Mouse (Mus musculus) midbrain, embryonic 10.5 days (tissue): ENCODE results near the gene Gm45618. TPM values are rescaled to one million over a fixed set of nuclear protein-coding genes. Genes with fewer than 3 reads are reported as not detected.

Source experiments
- DNase-seq: peaks from one replicate; pipeline ENCODE4 v3.0.0-alpha.2; 2017; ENCODE audit warnings: low spot score
- H3K27ac ChIP-seq: fragments of 300-500 bp; sonication (generic); replicated peaks from 2 replicates; pipeline ENCODE4 v1.5.1; 2016; ENCODE audit warnings: mild to moderate bottlenecking
- H3K27me3 ChIP-seq: fragments of 300-500 bp; sonication (generic); 2 replicates; pipeline ENCODE4 v1.6.1; 2016; ENCODE audit warnings: low read depth, mild to moderate bottlenecking; ENCODE audit not compliant: poor library complexity, severe bottlenecking
- H3K36me3 ChIP-seq: fragments of 300-500 bp; sonication (generic); 2 replicates; pipeline ENCODE4 v1.6.1; 2016; ENCODE audit warnings: mild to moderate bottlenecking, moderate library complexity
- H3K4me1 ChIP-seq: fragments of 300-500 bp; sonication (generic); 2 replicates; pipeline ENCODE4 v1.6.1; 2016
- H3K4me3 ChIP-seq: fragments of 300-500 bp; sonication (generic); 2 replicates; pipeline ENCODE4 v1.5.1; 2016; ENCODE audit warnings: mild to moderate bottlenecking, moderate library complexity
- H3K9me3 ChIP-seq: fragments of 300-500 bp; sonication (generic); replicated peaks from 2 replicates; pipeline ENCODE4 v1.6.1; 2016; ENCODE audit warnings: mild to moderate bottlenecking
- WGBS: fragments of 180-500 bp; shearing (Covaris S2); methylation state at CpG from one replicate; pipeline ENCODE4 v1.1.7; 2016; 5-methylcytosine and 5-hydroxymethylcytosine counted together
- polyA plus RNA-seq: library from polyadenylated mRNA; unstranded; fragments of >200 nt; fragmentation: Nextera tagmentation; extraction: Ambion mirVana; gene quantifications from 2 replicates; pipeline ENCODE4 v1.2.1, GENCODE M21; 2016

Gene Gm45618
- polyA plus RNA-seq, 1 experiment from 2014 or later, result not detected

DNA sequence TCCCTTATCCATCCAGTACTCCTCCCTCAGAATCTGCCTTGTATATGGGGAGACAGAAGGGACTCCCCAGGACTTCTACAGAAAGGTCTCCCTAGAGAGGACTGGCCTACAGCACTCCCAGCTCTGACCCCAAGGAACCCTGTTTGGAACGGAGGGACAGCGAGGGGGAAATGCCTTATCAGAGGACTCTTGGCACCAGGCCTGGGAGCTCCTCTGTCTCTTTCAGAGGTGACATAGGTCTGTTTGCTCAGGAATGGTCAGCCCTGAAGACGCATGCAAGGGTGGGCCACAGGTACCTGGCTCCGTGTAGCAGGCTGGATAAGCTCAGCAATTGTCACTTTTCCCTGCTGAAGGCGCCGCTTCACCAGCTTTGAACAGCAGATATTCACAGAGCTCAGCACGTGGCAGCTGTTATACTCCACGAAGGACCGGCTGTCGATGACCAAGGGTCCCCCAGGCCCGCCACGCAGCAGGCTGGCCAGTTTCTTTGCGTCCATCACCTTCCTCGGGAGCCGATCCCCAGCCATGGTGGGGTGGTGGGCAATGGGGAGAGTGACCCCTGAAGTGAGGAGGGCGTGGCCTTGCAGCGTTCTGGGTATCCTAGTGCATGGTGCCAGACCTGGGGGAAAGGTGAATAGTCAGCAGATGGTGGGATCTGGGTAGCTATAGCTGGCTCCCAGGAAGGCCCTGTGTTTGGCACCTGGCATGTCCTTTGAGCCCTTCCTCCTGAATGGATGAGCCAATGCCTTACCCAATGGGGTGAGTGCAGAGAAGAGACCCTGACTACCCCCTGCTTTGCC, 30.7 kb downstream of the Gm45618 start:
- H3K36me3 ChIP-seq, result peaks cover 34% of the 10 kb centered on the region
- 65% methylated on average over 17 of the region's 17 CpGs for WGBS
- no peak for DNase-seq
- H3K4me3 ChIP-seq, result peak overlapping the region; percentile 21; the same call in 1 of the 2 replicates
- peaks cover 74% of the 10 kb centered on the region for H3K4me1 ChIP-seq
- no peaks in the 10 kb centered on the region for H3K9me3 ChIP-seq
- peaks cover 90% of the 10 kb centered on the region for H3K27me3 ChIP-seq
- peak overlapping the region; percentile 76 for H3K27ac ChIP-seq

DNA sequence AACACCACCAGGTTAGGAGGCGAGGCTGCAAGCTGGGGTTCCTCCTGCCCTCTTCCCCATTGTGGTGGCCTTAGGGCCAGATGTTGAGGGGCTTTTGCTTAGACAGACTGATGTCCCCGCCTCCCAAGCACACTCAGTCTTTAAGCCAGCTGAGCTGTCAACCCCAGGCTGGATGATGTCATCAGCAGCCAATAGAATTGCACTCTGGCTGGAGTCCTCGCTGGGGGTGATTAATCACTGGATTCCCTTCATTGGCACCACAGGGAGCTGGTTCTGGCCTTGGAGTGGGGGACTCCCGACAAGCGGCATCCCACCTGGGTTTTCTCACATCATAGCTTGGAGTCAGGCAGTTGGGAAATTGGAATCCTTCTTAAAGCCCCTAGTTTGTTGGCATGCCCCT, 31.6 kb downstream of the Gm45618 start:
- Histone ChIP-seq H3K27me3 (peaks cover 90% of the 10 kb centered on the region), H3K4me3 (peak overlapping the region; percentile 21; the same call in 1 of the 2 replicates), H3K9me3 (no peaks in the 10 kb centered on the region), H3K4me1 (peaks cover 65% of the 10 kb centered on the region), H3K36me3 (peaks cover 44% of the 10 kb centered on the region), H3K27ac (peak overlapping the region; percentile 76)
- 8% methylated on average over 5 of the region's 5 CpGs for WGBS
- DNase-seq, result peak; percentile 70

DNA sequence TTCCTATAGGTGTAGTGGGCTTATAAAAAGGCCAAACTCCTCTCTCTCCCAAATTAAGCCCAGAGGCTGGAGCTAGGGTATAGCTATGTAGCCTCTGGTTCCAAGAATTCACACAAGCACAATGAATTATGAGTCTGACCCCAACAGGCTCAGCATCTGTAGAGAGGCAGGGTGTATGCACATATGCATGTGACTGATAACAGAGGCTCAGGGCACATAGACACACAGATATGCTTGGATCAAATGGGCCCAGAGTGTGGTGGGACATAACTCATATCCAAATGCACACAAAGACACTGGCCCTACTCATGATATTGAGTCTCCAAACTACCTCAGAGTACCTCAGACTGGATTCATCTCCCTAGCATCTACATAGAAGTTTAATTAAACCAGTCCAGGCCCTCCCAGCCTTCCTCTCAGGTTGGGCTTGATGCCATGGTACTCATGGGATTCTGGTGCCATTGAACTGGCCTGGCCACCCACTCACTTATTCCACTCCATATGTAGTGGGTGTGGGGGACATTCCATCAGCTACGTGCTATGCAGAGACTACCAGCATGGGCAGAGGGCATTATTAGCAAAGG, 33.4 kb downstream of the Gm45618 start:
- no peak overlapping the region for H3K27ac ChIP-seq
- 91% methylated on average over 1 of the region's 1 CpGs for WGBS
- no peak overlapping the region for H3K4me3 ChIP-seq
- H3K4me1 ChIP-seq, result peaks cover 55% of the 10 kb centered on the region
- peaks cover 90% of the 10 kb centered on the region for H3K27me3 ChIP-seq
- DNase-seq, result no peak
- H3K36me3 ChIP-seq, result peaks cover 61% of the 10 kb centered on the region
- no peaks in the 10 kb centered on the region for H3K9me3 ChIP-seq

DNA sequence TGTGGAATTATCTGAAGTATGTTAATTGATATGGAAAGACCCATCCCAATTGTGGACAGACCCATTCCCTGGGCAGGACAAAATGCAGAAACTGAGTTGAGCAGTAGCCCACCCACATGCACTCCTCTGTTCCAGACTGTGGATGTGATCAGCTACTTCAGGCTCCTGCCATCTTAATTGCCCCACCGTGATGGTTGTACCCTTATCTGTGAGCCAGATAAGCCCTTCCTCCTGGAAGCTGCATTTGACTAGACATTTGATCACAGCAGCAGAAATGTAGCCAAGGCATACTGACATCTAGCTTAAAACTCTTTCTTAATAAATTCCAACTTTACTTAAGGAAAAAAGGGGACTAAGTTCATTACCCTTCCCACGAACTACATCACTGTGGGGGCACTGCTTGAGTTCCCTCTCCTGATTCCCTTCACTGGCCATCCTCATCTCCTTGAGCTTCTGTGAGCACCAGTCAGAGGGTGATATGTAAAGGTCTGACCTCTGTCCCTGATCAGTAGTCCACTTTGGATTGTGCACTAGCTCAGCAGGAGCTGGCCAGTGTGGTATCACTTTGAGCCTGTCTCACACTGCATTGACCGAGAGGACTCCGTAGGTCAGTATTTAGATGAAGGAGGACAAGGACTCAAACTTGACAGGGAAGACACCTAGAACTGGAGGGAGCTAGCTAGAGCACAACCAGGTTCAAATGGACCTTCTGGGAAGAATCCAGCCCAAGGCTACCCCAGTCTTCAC, 34.2 kb downstream of the Gm45618 start:
- no peak overlapping the region for H3K27ac ChIP-seq
- WGBS, result 83% methylated on average over 4 of the region's 4 CpGs
- H3K4me3 ChIP-seq, result no peak overlapping the region
- H3K36me3 ChIP-seq, result peaks cover 66% of the 10 kb centered on the region
- peaks cover 90% of the 10 kb centered on the region for H3K27me3 ChIP-seq
- peaks cover 51% of the 10 kb centered on the region for H3K4me1 ChIP-seq
- no peak for DNase-seq
- H3K9me3 ChIP-seq, result no peaks in the 10 kb centered on the region

DNA sequence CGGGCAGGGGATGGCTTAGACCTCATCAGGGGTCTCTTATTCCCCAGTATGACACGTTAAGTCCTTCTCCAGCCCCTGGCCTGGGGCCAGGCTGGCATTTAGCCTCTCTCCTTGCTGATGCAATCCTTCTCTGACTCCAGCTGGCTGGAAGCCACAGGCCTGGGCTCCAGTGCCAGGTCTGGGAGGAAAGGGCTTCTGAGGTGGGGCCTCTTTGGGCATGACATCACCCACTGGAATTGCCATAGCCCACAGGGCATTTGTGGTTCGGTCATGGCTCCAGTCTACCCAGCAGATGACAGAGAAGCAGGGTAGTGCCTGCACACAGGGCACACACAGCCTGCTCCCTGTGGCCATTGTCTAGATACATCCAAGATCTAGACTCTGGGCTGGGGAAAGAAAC, 35.7 kb downstream of the Gm45618 start:
- DNase-seq, result no peak
- H3K36me3 ChIP-seq, result peaks cover 66% of the 10 kb centered on the region
- H3K4me3 ChIP-seq, result no peak overlapping the region
- H3K4me1 ChIP-seq, result peaks cover 36% of the 10 kb centered on the region
- peaks cover 89% of the 10 kb centered on the region for H3K27me3 ChIP-seq
- no peak overlapping the region for H3K27ac ChIP-seq
- WGBS, result 57% methylated on average over 3 of the region's 3 CpGs
- H3K9me3 ChIP-seq, result no peaks in the 10 kb centered on the region

DNA sequence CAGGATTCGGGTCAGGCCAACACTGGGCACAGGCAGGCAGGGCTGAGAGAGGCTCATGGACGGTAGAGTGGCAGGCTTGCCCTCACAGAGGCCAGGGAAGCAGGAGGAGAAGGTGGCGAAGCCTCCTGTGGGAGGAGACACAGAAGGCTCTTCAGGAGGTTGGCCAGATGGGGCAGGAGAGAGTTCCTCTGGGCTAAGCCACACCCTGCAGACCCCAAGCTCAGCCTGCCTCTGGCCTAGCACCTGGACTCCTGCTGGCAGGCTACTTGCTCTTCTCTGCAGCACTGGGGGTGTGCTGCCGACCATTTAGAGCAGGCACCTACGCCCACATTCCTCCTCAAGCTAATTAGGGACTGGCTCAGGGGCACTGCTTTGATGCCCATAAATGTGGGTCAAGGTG, 36.1 kb downstream of the Gm45618 start:
- no peak for DNase-seq
- no peak overlapping the region for H3K27ac ChIP-seq
- no peaks in the 10 kb centered on the region for H3K9me3 ChIP-seq
- no peak overlapping the region for H3K4me3 ChIP-seq
- peaks cover 71% of the 10 kb centered on the region for H3K36me3 ChIP-seq
- peaks cover 32% of the 10 kb centered on the region for H3K4me1 ChIP-seq
- peaks cover 89% of the 10 kb centered on the region for H3K27me3 ChIP-seq
- 23% methylated on average over 5 of the region's 5 CpGs for WGBS

DNA sequence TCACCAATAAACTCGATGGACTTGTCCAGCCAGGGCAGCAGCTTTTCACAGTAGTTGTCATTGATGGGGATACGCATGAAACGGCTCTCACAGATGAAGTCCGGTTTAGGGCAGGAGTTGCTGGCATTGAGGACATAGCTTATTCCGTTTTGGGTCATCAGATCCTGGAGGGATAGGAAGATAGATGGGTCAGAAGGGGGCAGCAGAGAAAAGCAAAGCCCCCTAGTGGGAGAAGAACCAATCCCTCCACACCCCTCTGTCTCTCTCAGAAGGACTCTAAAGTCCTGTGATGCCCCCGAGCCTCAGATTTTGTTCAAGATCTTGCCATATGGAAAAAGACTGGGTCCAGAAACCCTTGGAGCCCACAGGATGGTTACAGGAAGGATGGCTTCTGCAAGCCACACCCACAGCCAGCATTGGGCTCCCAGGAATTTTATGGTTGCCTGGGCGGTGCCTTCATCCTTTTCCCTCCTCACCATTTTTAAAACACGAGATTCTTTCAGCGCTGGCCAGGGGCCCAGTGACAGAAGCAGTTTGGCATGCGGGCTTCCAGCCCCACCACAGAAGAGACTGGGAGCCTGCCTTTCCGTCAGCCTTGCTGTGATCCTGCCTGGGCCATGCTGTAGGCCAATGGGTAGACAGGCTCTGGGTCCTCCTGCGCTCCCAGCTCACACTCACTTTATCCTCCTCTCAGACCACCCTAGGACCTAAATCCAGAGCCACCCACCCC, 36.8 kb downstream of the Gm45618 start:
- Histone ChIP-seq H3K9me3 (no peaks in the 10 kb centered on the region), H3K4me3 (no peak overlapping the region), H3K36me3 (peaks cover 72% of the 10 kb centered on the region), H3K27me3 (peaks cover 89% of the 10 kb centered on the region), H3K4me1 (peaks cover 26% of the 10 kb centered on the region), H3K27ac (no peak overlapping the region)
- 34% methylated on average over 12 of the region's 12 CpGs for WGBS
- no peak for DNase-seq

DNA sequence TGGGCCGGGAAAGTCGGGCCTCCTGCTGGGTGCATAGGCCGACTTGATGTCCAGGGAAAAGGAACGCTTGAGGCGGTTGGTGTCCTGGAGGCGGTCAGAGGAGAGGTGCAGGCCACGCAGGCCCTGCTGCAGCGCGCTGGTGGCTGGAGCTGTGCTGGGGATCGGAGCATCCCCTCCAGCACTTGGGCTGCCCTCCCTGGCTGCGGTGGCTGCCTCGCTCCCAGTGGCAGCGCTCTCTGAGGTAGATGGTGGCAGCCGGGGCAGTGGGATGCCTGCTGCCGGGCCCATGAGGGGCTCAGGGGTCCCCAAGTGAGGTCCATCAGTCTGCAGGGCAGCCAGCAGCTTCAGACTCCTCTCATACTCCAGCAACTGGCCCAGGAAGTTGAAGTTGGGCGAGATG, 37.9 kb downstream of the Gm45618 start:
- Histone ChIP-seq H3K27me3 (peaks cover 77% of the 10 kb centered on the region), H3K9me3 (no peaks in the 10 kb centered on the region), H3K36me3 (peaks cover 64% of the 10 kb centered on the region), H3K4me3 (peak overlapping the region; percentile 49), H3K27ac (peak overlapping the region; percentile 42; the same call in 1 of the 2 replicates), H3K4me1 (peaks cover 15% of the 10 kb centered on the region)
- DNase-seq, result no peak
- WGBS, result 14% methylated on average over 16 of the region's 16 CpGs

DNA sequence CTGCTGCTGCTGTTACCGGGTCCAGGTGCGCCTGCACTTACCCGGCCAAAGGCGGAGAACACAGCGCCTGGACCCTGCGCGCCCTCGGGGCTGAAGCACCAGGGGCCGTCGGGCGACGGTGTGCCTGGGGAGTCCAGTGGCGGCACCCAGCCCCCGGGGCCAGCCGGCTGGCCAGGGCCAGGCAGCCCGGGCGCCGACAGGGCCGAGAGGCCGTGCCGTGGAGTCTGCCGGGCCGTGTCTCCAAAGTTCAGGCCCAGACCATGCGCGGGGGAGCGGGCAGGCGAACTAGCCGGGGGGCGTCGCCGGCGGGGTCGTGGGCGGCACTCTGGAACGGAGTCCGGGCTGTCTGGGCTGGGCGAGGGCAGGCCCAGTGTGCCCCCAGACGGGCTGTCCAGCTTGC, 38.4 kb downstream of the Gm45618 start:
- peaks cover 73% of the 10 kb centered on the region for H3K27me3 ChIP-seq
- WGBS, result 3% methylated on average over 38 of the region's 38 CpGs

DNA sequence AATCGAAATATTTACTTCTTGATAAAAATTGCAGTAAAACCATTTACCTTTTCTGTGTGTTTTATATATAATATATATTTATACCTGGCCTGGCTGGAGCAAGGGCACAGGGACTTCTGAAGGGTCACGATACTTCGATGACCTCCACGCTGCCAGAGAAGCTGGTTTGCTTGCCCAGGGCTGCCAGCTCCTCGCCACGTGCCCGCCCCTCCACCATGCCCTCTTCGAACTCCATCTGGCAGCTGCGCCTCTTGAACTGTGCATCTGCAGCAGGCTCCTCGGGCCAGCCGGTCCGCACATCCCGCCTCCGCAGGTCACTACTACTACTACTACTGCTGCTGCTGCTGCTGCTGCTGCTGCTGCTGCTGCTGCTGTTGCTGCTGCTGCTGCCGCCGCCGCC, 38.8 kb downstream of the Gm45618 start:
- H3K27ac ChIP-seq, result 0 out of 2 replicates have a peak overlapping the region, but pooled peaks have one; percentile 42
- peak; percentile 28 for DNase-seq

More for the DNA sequence above, 38.4 kb downstream of the Gm45618 start:
- no peaks in the 10 kb centered on the region for H3K9me3 ChIP-seq
- DNase-seq, result peak; percentile 35
- H3K4me1 ChIP-seq, result peaks cover 12% of the 10 kb centered on the region
- H3K27ac ChIP-seq, result peak overlapping the region; percentile 42; the same call in 1 of the 2 replicates
- peaks cover 60% of the 10 kb centered on the region for H3K36me3 ChIP-seq
- H3K4me3 ChIP-seq, result peak overlapping the region; percentile 49

DNA sequence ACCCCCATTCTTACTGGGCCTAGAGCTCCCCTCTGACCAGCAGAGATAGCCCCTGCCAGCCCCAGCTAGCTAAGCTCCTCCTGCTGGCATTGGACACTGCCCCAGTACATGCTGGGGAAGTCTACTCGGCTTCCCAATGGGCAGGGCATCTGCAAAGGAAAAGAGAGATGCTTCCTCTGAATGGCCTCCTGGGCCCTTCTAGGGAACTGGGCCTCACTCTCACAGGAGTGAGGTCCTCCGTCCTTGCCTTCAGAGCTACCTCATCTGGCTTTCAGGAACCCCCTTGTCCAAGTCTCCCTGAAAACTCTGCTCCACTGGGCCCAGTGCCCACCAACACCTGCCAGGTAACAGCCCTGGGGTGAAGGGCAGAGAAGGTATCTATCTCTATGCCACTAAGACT, 39.7 kb downstream of the Gm45618 start:
- 50% methylated on average over 2 of the region's 2 CpGs for WGBS
- DNase-seq, result no peak
- H3K4me3 ChIP-seq, result no peak overlapping the region
- peaks cover 47% of the 10 kb centered on the region for H3K36me3 ChIP-seq
- H3K27ac ChIP-seq, result no peak overlapping the region
- H3K27me3 ChIP-seq, result peaks cover 70% of the 10 kb centered on the region
- H3K9me3 ChIP-seq, result no peaks in the 10 kb centered on the region
- H3K4me1 ChIP-seq, result peaks cover 12% of the 10 kb centered on the region

More for the DNA sequence above, 38.8 kb downstream of the Gm45618 start:
- Histone ChIP-seq H3K36me3 (peaks cover 55% of the 10 kb centered on the region), H3K9me3 (no peaks in the 10 kb centered on the region), H3K27me3 (peaks cover 73% of the 10 kb centered on the region), H3K4me3 (peak overlapping the region; percentile 49), H3K4me1 (peaks cover 12% of the 10 kb centered on the region)
- WGBS, result 24% methylated on average over 17 of the region's 17 CpGs

DNA sequence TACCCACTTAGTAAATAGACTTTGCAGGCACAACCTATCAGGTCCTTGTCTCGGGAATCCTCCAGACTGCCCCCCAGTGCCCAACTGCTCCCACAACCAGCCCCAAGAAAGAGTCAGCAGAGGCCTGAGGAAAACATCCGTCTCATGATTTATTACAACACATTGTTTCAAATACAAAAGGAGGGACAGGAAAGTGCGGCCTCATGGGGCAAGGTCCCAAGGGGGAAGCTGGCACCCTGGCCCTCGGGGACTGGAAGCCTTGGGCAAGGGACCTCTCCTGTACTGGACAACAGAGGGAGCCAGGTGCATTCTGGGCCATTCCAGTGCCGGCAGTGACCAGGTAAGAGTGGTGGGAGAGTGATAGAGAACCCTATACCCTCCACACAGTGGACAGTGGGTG, 41.2 kb downstream of the Gm45618 start:
- no peaks in the 10 kb centered on the region for H3K9me3 ChIP-seq
- H3K27ac ChIP-seq, result no peak overlapping the region
- DNase-seq, result no peak
- WGBS, result 66% methylated on average over 5 of the region's 5 CpGs
- peaks cover 67% of the 10 kb centered on the region for H3K27me3 ChIP-seq
- H3K36me3 ChIP-seq, result peaks cover 33% of the 10 kb centered on the region
- peaks cover 12% of the 10 kb centered on the region for H3K4me1 ChIP-seq
- no peak overlapping the region for H3K4me3 ChIP-seq
